31 mouse cellular contexts compared by ENCODE assay signal in the genomic region with DNA sequence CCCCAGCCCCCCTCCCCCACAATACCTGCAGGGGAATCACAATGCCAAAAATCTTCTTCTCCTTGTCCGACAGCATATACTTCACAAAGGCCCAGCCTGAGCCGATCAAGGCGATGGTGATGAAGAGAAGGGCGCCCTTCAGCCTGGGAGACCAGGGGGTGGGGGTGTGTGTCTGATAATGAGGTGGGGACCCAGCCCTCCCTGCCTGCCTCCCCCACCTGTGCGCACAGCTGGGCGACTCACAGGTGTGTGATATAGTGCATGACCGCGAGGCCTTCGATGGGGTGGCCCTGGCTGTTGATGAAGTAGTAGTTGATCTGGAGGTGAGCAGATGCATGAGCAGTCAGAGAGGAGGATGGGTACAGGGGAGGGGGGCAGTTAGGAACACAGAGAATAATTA. TPM values are rescaled to one million over a fixed set of nuclear protein-coding genes. Genes with fewer than 3 reads are reported as not detected.
DNase-seq lines count a peak whose midpoint lies in the region; ATAC-seq and TF ChIP-seq lines count a peak whose summit lies in the region.
"Had no signal": no experiment of that assay in that cellular context is flagged by ENCODE, and none has a peak within 500 bp of the region (broad histone marks: within the 10 kb centered on the region; RNA-seq: fewer than 3 reads in every experiment).

No protein-coding gene starts in this region.

- WGBS in heart, embryonic 14.5 days: 90% methylated on average over 9 of the region's 9 CpGs
- 93% methylated on average over 9 of the region's 9 CpGs for WGBS in intestine, postnatal 0 days
- 88% methylated on average over 9 of the region's 9 CpGs for WGBS in intestine, embryonic 15.5 days
- 95% methylated on average over 9 of the region's 9 CpGs for WGBS in neural tube, embryonic 14.5 days

- no peak overlapping the region for H3K9ac ChIP-seq in heart, embryonic 14.5 days (ENCODE audit: low read length)
- no peak overlapping the region for H3K9ac ChIP-seq in intestine, postnatal 0 days (ENCODE audit: low read depth, low read length)
- no peak overlapping the region for H3K9ac ChIP-seq in intestine, embryonic 15.5 days
- H3K9ac ChIP-seq in neural tube, embryonic 14.5 days (replicated peaks; ENCODE audit: low read depth, low read length): no peak overlapping the region
- H3K9ac ChIP-seq: embryonic facial prominence, embryonic 12.5 days; liver, embryonic 15.5 days; lung, embryonic 14.5 days had no signal

- peaks cover 48% of the 10 kb centered on the region for H3K36me3 ChIP-seq in heart, embryonic 14.5 days (ENCODE audit: control insufficient read depth, insufficient read depth, low read length)
- H3K36me3 ChIP-seq in intestine, postnatal 0 days (ENCODE audit: control insufficient read depth, insufficient read depth): peaks cover 44% of the 10 kb centered on the region
- H3K36me3 ChIP-seq in intestine, embryonic 15.5 days: peaks cover 34% of the 10 kb centered on the region
- peaks cover 29% of the 10 kb centered on the region for H3K36me3 ChIP-seq in neural tube, embryonic 14.5 days (ENCODE audit: control insufficient read depth, insufficient read depth, low read length)

- H3K4me3 ChIP-seq in heart, embryonic 14.5 days (ENCODE audit: control insufficient read depth in 1 of 2, insufficient read depth in 1 of 2, low read depth in 1 of 2, low read length in 2 of 2): no peak overlapping the region
- no peak overlapping the region for H3K4me3 ChIP-seq in intestine, postnatal 0 days (ENCODE audit: low read depth, low read length)
- no peak overlapping the region for H3K4me3 ChIP-seq in intestine, embryonic 15.5 days (replicated peaks)
- H3K4me3 ChIP-seq in neural tube, embryonic 14.5 days (ENCODE audit: low read depth, low read length): no peak overlapping the region
- H3K4me3 ChIP-seq: embryonic facial prominence, embryonic 12.5 days; hindbrain, embryonic 10.5 days; liver, embryonic 15.5 days had no signal

- no peaks in the 10 kb centered on the region for H3K4me1 ChIP-seq in heart, embryonic 14.5 days (ENCODE audit: control insufficient read depth in 2 of 2, insufficient read depth in 2 of 2, low read length in 2 of 2)
- H3K4me1 ChIP-seq in intestine, postnatal 0 days (replicated peaks; ENCODE audit: control insufficient read depth, insufficient read depth, low read length): no peaks in the 10 kb centered on the region
- H3K4me1 ChIP-seq in intestine, embryonic 15.5 days (replicated peaks): 0 out of 2 replicates have a peak, but pooled peaks cover 6% of the 10 kb centered on the region
- H3K4me1 ChIP-seq in neural tube, embryonic 14.5 days (ENCODE audit: control insufficient read depth, insufficient read depth, low read length): no peaks in the 10 kb centered on the region
- H3K4me1 ChIP-seq: embryonic facial prominence, embryonic 12.5 days; hindbrain, embryonic 10.5 days; liver, embryonic 15.5 days had no signal

- no peak for DNase-seq in heart, postnatal 4 days
- DNase-seq in neural tube, embryonic 10.5 days (ENCODE audit: extremely low spot score, low spot score): no peak
- DNase-seq in urinary bladder, postnatal 25 days (ENCODE audit: low spot score): no peak
- DNase-seq: adrenal gland, postnatal 25 days; B cell, adult 2 months; cerebellum, adult 11-12 months; cerebellum, adult 9-11 months; embryo, embryonic 11 days; kidney, adult 8-10 months; kidney, postnatal 4 days; left cerebral cortex, postnatal 4 days; lung, embryonic 14.5 days; lung, postnatal 14 days; right cerebral cortex, postnatal 4 days; thymus, adult 18-20 months; thymus, postnatal 25 days had no signal

- 0 out of 2 replicates have a peak, but pooled peaks have one; percentile 29 for ATAC-seq in heart, embryonic 14.5 days (ENCODE audit: insufficient number of reproducible peaks, insufficient read depth, low FRiP score, low read depth)
- no peak for ATAC-seq in intestine, postnatal 0 days
- no peak for ATAC-seq in intestine, embryonic 15.5 days
- peak; percentile 25; the same call in 1 of the 2 replicates for ATAC-seq in neural tube, embryonic 14.5 days (ENCODE audit: low read depth)
- ATAC-seq: forebrain, embryonic 16.5 days had no signal

- no peaks in the 10 kb centered on the region for H3K9me3 ChIP-seq in heart, embryonic 14.5 days (ENCODE audit: control insufficient read depth, low read length)
- H3K9me3 ChIP-seq in intestine, postnatal 0 days (ENCODE audit: control insufficient read depth): no peaks in the 10 kb centered on the region
- H3K9me3 ChIP-seq in intestine, embryonic 15.5 days: no peaks in the 10 kb centered on the region
- H3K9me3 ChIP-seq in neural tube, embryonic 14.5 days (ENCODE audit: control insufficient read depth, low read length): no peaks in the 10 kb centered on the region
- H3K9me3 ChIP-seq: hindbrain, embryonic 10.5 days; liver, embryonic 15.5 days had no signal

- H3K4me2 ChIP-seq in heart, embryonic 14.5 days (ENCODE audit: low read length): no peak overlapping the region
- H3K4me2 ChIP-seq in intestine, postnatal 0 days (replicated peaks; ENCODE audit: low read depth): 0 out of 2 replicates have a peak overlapping the region, but pooled peaks have one; percentile 68
- no peak overlapping the region for H3K4me2 ChIP-seq in intestine, embryonic 15.5 days (replicated peaks)
- no peak overlapping the region for H3K4me2 ChIP-seq in neural tube, embryonic 14.5 days (ENCODE audit: low read depth, low read length)
- H3K4me2 ChIP-seq: embryonic facial prominence, embryonic 12.5 days; lung, embryonic 14.5 days had no signal

- no peaks in the 10 kb centered on the region for H3K27me3 ChIP-seq in heart, embryonic 14.5 days (ENCODE audit: control insufficient read depth, insufficient read depth, low read length)
- no peaks in the 10 kb centered on the region for H3K27me3 ChIP-seq in intestine, postnatal 0 days (replicated peaks; ENCODE audit: control insufficient read depth, insufficient read depth, low read length)
- no peaks in the 10 kb centered on the region for H3K27me3 ChIP-seq in intestine, embryonic 15.5 days (replicated peaks)
- no peaks in the 10 kb centered on the region for H3K27me3 ChIP-seq in neural tube, embryonic 14.5 days (ENCODE audit: control insufficient read depth, insufficient read depth, low read length)
- H3K27me3 ChIP-seq: embryonic facial prominence, embryonic 12.5 days; liver, embryonic 15.5 days had no signal

- no peak overlapping the region for H3K27ac ChIP-seq in heart, embryonic 14.5 days (replicated peaks in 1 of 2; ENCODE audit: control insufficient read depth in 1 of 2, insufficient read depth in 1 of 2, low read depth in 2 of 2, low read length in 2 of 2)
- H3K27ac ChIP-seq in intestine, postnatal 0 days (ENCODE audit: low read depth, low read length): no peak overlapping the region
- H3K27ac ChIP-seq in intestine, embryonic 15.5 days: no peak overlapping the region
- no peak overlapping the region for H3K27ac ChIP-seq in neural tube, embryonic 14.5 days (ENCODE audit: low read depth, low read length)
- H3K27ac ChIP-seq: embryonic facial prominence, embryonic 12.5 days; hindbrain, embryonic 10.5 days; kidney, postnatal 0 days; liver, embryonic 15.5 days; stomach, postnatal 0 days had no signal

- TF ChIP-seq CTCF in intestine, postnatal 0 days (IDR thresholded peaks at IDR 0.05; ENCODE audit: low read depth): no peak

RNA-seq across cellular contexts. Expression of gene C3, which starts 9.2 kb away (rescaled TPM):
- 0.74 and 1.00 TPM in 2 replicates for polyA plus RNA-seq in heart, embryonic 14.5 days (2014; fragmentation: Nextera tagmentation; extraction: Ambion mirVana)
- 10 to 100 TPM; 60.1 to 79.6 TPM for total RNA-seq in heart, postnatal 4 days (2021)
- polyA plus RNA-seq in intestine, postnatal 0 days (2015; fragmentation: Nextera tagmentation; extraction: Ambion mirVana): 19.5 TPM in 2 replicates
- polyA plus RNA-seq in intestine, embryonic 15.5 days (2015; fragmentation: Nextera tagmentation; extraction: Ambion mirVana): 4.3 and 7.7 TPM in 2 replicates
- 0.82 and 2.7 TPM in 2 replicates for polyA plus RNA-seq in neural tube, embryonic 14.5 days (2014; fragmentation: Nextera tagmentation; extraction: Ambion mirVana)

RNA-seq across cellular contexts. Expression of gene Gpr108, which starts 11.1 kb away (rescaled TPM):
- polyA plus RNA-seq in heart, embryonic 14.5 days (2014; fragmentation: Nextera tagmentation; extraction: Ambion mirVana): 27.4 and 29.0 TPM in 2 replicates
- total RNA-seq in heart, postnatal 4 days (2021): 10 to 100 TPM; 19.5 to 20.4 TPM
- polyA plus RNA-seq in intestine, postnatal 0 days (2015; fragmentation: Nextera tagmentation; extraction: Ambion mirVana): 14.7 and 16.2 TPM in 2 replicates
- polyA plus RNA-seq in intestine, embryonic 15.5 days (2015; fragmentation: Nextera tagmentation; extraction: Ambion mirVana): 32.6 and 34.7 TPM in 2 replicates
- 23.1 and 24.9 TPM in 2 replicates for polyA plus RNA-seq in neural tube, embryonic 14.5 days (2014; fragmentation: Nextera tagmentation; extraction: Ambion mirVana)

RNA-seq across cellular contexts. Expression of gene Trip10, which starts 12.1 kb away (rescaled TPM):
- polyA plus RNA-seq in heart, embryonic 14.5 days (2014; fragmentation: Nextera tagmentation; extraction: Ambion mirVana): 32.9 and 33.0 TPM in 2 replicates
- total RNA-seq in heart, postnatal 4 days (2021): 10 to 100 TPM; 45.6 to 46.9 TPM
- polyA plus RNA-seq in intestine, postnatal 0 days (2015; fragmentation: Nextera tagmentation; extraction: Ambion mirVana): 26.3 and 31.6 TPM in 2 replicates
- 45.2 and 46.1 TPM in 2 replicates for polyA plus RNA-seq in intestine, embryonic 15.5 days (2015; fragmentation: Nextera tagmentation; extraction: Ambion mirVana)
- polyA plus RNA-seq in neural tube, embryonic 14.5 days (2014; fragmentation: Nextera tagmentation; extraction: Ambion mirVana): 5.4 and 9.0 TPM in 2 replicates

RNA-seq across cellular contexts. Expression of gene Vav1, which starts 41.7 kb away (rescaled TPM):
- 1.4 and 2.2 TPM in 2 replicates for polyA plus RNA-seq in heart, embryonic 14.5 days (2014; fragmentation: Nextera tagmentation; extraction: Ambion mirVana)
- 1 to 10 TPM; 1.0 to 1.4 TPM for total RNA-seq in heart, postnatal 4 days (2021)
- 1.1 and 1.5 TPM in 2 replicates for polyA plus RNA-seq in intestine, postnatal 0 days (2015; fragmentation: Nextera tagmentation; extraction: Ambion mirVana)
- polyA plus RNA-seq in intestine, embryonic 15.5 days (2015; fragmentation: Nextera tagmentation; extraction: Ambion mirVana): 3.2 TPM in 2 replicates
- polyA plus RNA-seq in neural tube, embryonic 14.5 days (2014; fragmentation: Nextera tagmentation; extraction: Ambion mirVana): 1.1 and 1.7 TPM in 2 replicates

RNA-seq across cellular contexts. Expression of gene Tnfsf14, which starts 43.2 kb away (rescaled TPM):
- polyA plus RNA-seq in heart, embryonic 14.5 days (2014; fragmentation: Nextera tagmentation; extraction: Ambion mirVana): not detected in 2 replicates
- not detected for total RNA-seq in heart, postnatal 4 days (2021)
- polyA plus RNA-seq in intestine, postnatal 0 days (2015; fragmentation: Nextera tagmentation; extraction: Ambion mirVana): 0.10 and 0.12 TPM in 2 replicates
- 0.23 and 0.29 TPM in 2 replicates for polyA plus RNA-seq in intestine, embryonic 15.5 days (2015; fragmentation: Nextera tagmentation; extraction: Ambion mirVana)
- not detected in 2 replicates for polyA plus RNA-seq in neural tube, embryonic 14.5 days (2014; fragmentation: Nextera tagmentation; extraction: Ambion mirVana)
- total RNA-seq: adrenal gland, postnatal 25 days; gastrocnemius, adult 8-10 months; layer of hippocampus, adult 8-10 months; layer of hippocampus, postnatal 25 days; left cerebral cortex, postnatal 4 days had no signal
- polyA plus RNA-seq: forebrain, embryonic 16.5 days; heart, postnatal 0 days; intestine, embryonic 14.5 days; stomach, postnatal 0 days had no signal

Comparison
In these comparisons a context has a peak if more than half of its experiments do, and no peak if none do; other contexts are left out.
1. ATAC-seq: peak in heart, embryonic 14.5 days (single experiment) and neural tube, embryonic 14.5 days (single experiment); none in intestine, postnatal 0 days (single experiment) and intestine, embryonic 15.5 days (single experiment).